Mouse (Mus musculus) megakaryocyte, adult 5-6 weeks (primary cell): ENCODE measurements at regions not wholly inside any gene's neighbourhood (a gene's known extent, or its start where the extent isn't known, plus 50 kb on each side); places are given as distances from the start of the nearest gene placed in this dataset.

ENCODE experiments used
- ATAC-seq: 2 replicates; pipeline ENCODE4 v1.8.0; 2016; ENCODE audit warnings: mild to moderate bottlenecking, inconsistent platforms; ENCODE audit not compliant: poor library complexity, severe bottlenecking

GRCm38 (mm10) chr4:9133695-9134094, 894.9 kb upstream of the Car8 start:
- ATAC-seq = no peak

- no peak for ATAC-seq
Observed at GRCm38 (mm10) chr4:9132982-9133625, 894.3 kb upstream of the Car8 start.

- ATAC-seq = peak; percentile 49
Observed at GRCm38 (mm10) chr4:9132356-9132755, 893.5 kb upstream of the Car8 start.

GRCm38 (mm10) chr4:9131610-9132009, 892.8 kb upstream of the Car8 start:
- ATAC-seq = peak; percentile 77

GRCm38 (mm10) chr4:9125236-9125963, 886.6 kb upstream of the Car8 start:
- peak; percentile 53; the same call in 1 of the 2 replicates for ATAC-seq

GRCm38 (mm10) chr4:9124586-9125232, 885.9 kb upstream of the Car8 start:
- no peak for ATAC-seq

- no peak for ATAC-seq
Observed at GRCm38 (mm10) chr4:9124109-9124508, 885.3 kb upstream of the Car8 start.

GRCm38 (mm10) chr4:9123396-9124031, 884.7 kb upstream of the Car8 start:
- no peak for ATAC-seq

- ATAC-seq = peak; percentile 87
Observed at GRCm38 (mm10) chr4:9122639-9123286, 883.9 kb upstream of the Car8 start.

GRCm38 (mm10) chr4:9116955-9117647, 878.3 kb upstream of the Car8 start:
- no peak for ATAC-seq

- peak; percentile 89 for ATAC-seq
Observed at GRCm38 (mm10) chr4:9115874-9116273, 877.0 kb upstream of the Car8 start.

GRCm38 (mm10) chr4:9113982-9114381, 875.1 kb upstream of the Car8 start:
- no peak for ATAC-seq

- peak; percentile 96 for ATAC-seq
Observed at GRCm38 (mm10) chr4:9110355-9110754, 871.5 kb upstream of the Car8 start.

- no peak for ATAC-seq
Observed at GRCm38 (mm10) chr4:9107295-9107694, 868.5 kb upstream of the Car8 start.

- ATAC-seq = no peak
Observed at GRCm38 (mm10) chr4:9106778-9107177, 867.9 kb upstream of the Car8 start.

GRCm38 (mm10) chr4:9104657-9105056, 865.8 kb upstream of the Car8 start:
- ATAC-seq = no peak

GRCm38 (mm10) chr4:9103958-9104357, 865.1 kb upstream of the Car8 start:
- no peak for ATAC-seq

- ATAC-seq = peak; percentile 95
Observed at GRCm38 (mm10) chr4:9096809-9097700, 858.2 kb upstream of the Car8 start.

- ATAC-seq = no peak
Observed at GRCm38 (mm10) chr4:9096274-9096673, 857.4 kb upstream of the Car8 start.
